Mouse (Mus musculus) erythroblast, adult 5-6 weeks (primary cell): ENCODE measurements around the gene Upf1. TPM values are rescaled to one million over a fixed set of nuclear protein-coding genes. Genes with fewer than 3 reads are reported as not detected.

ENCODE experiments used
- ATAC-seq: replicated peaks from 2 replicates; pipeline ENCODE4 v1.8.0; 2016; ENCODE audit warnings: moderate number of reproducible peaks, mild to moderate bottlenecking, moderate TSS enrichment, inconsistent platforms; ENCODE audit not compliant: poor library complexity, low FRiP score, severe bottlenecking
- total RNA-seq, 2 experiments: library from RNA; stranded (forward) in 1 of 2; stranded (reverse) in 1 of 2; fragments of 150-400 nt in 1 of 2; fragments of 200-764, 138-1000 nt in 1 of 2; gene quantifications; 2 replicates each; pipeline versions ENCODE4 v1.2.3 to v1.2.4; 2015 to 2017; ENCODE audit warnings: low replicate concordance in 2 of 2

Gene Upf1
- total RNA-seq, 2 experiments from 2014 or later: 7.1 to 20.9 TPM

GRCm38 (mm10) chr8:70283136-70284077, 69.7 kb downstream of the Upf1 start:
- ATAC-seq: 0 out of 2 replicates have a peak, but pooled peaks have one; percentile 10

- ATAC-seq: 0 out of 2 replicates have a peak, but pooled peaks have one; percentile 31
Observed at GRCm38 (mm10) chr8:70282603-70283135, 70.4 kb downstream of the Upf1 start, which contains the start of gene Homer3. TSS of gene Homer3 (plus strand) at chr8:70282827.

Other genes with a start within 250 kb of the Upf1 start
- gene Ncan, start 232.4 kb downstream of the Upf1 start, total RNA-seq (2015; ENCODE audit: low replicate concordance): not detected in 2 replicates
- gene Ncan, start 232.4 kb downstream of the Upf1 start, total RNA-seq (2017; ENCODE audit: low replicate concordance): not detected in 2 replicates
- 4.8 and 5.4 TPM in 2 replicates for gene Nr2c2ap, start 221.9 kb downstream of the Upf1 start, total RNA-seq (2015; ENCODE audit: low replicate concordance)
- gene Nr2c2ap, start 221.9 kb downstream of the Upf1 start, total RNA-seq (2017; ENCODE audit: low replicate concordance): 1.4 and 1.5 TPM in 2 replicates
- 8.1 and 16.3 TPM in 2 replicates for gene Rfxank, start 214.1 kb downstream of the Upf1 start, total RNA-seq (2015; ENCODE audit: low replicate concordance)
- 9.7 and 10.2 TPM in 2 replicates for gene Rfxank, start 214.1 kb downstream of the Upf1 start, total RNA-seq (2017; ENCODE audit: low replicate concordance)
- gene Borcs8, start 213.8 kb downstream of the Upf1 start, total RNA-seq (2015; ENCODE audit: low replicate concordance): 2.1 and 16.7 TPM in 2 replicates
- 15.5 and 30.7 TPM in 2 replicates for gene Borcs8, start 213.8 kb downstream of the Upf1 start, total RNA-seq (2017; ENCODE audit: low replicate concordance)
- not detected in 2 replicates for gene Mef2b, start 213.6 kb downstream of the Upf1 start, total RNA-seq (2015; ENCODE audit: low replicate concordance)
- gene Mef2b, start 213.6 kb downstream of the Upf1 start, total RNA-seq (2017; ENCODE audit: low replicate concordance): not detected in 2 replicates
- gene Tmem161a, start 180.9 kb downstream of the Upf1 start, total RNA-seq (2015; ENCODE audit: low replicate concordance): 4.0 and 8.1 TPM in 2 replicates
- 4.5 and 4.9 TPM in 2 replicates for gene Tmem161a, start 180.9 kb downstream of the Upf1 start, total RNA-seq (2017; ENCODE audit: low replicate concordance)
- 13.8 and 20.6 TPM in 2 replicates for gene Slc25a42, start 141.0 kb downstream of the Upf1 start, total RNA-seq (2015; ENCODE audit: low replicate concordance)
- gene Slc25a42, start 141.0 kb downstream of the Upf1 start, total RNA-seq (2017; ENCODE audit: low replicate concordance): 16.2 and 23.8 TPM in 2 replicates
- gene Sugp2, start 119.1 kb downstream of the Upf1 start, total RNA-seq (2015; ENCODE audit: low replicate concordance): 24.4 and 33.9 TPM in 2 replicates
- gene Sugp2, start 119.1 kb downstream of the Upf1 start, total RNA-seq (2017; ENCODE audit: low replicate concordance): 22.7 and 28.9 TPM in 2 replicates
- 4.6 TPM in 1 of 2 replicates, not detected in the other for gene Armc6, start 118.8 kb downstream of the Upf1 start, total RNA-seq (2015; ENCODE audit: low replicate concordance)
- 4.0 and 6.1 TPM in 2 replicates for gene Armc6, start 118.8 kb downstream of the Upf1 start, total RNA-seq (2017; ENCODE audit: low replicate concordance)
- 0.63 and 1.3 TPM in 2 replicates for gene Homer3, start 70.5 kb downstream of the Upf1 start, total RNA-seq (2015; ENCODE audit: low replicate concordance)
- gene Homer3, start 70.5 kb downstream of the Upf1 start, total RNA-seq (2017; ENCODE audit: low replicate concordance): 0.68 and 2.5 TPM in 2 replicates
- gene Ddx49, start 50.8 kb downstream of the Upf1 start, total RNA-seq (2015; ENCODE audit: low replicate concordance): 15.0 TPM in 2 replicates
- 23.3 and 40.0 TPM in 2 replicates for gene Ddx49, start 50.8 kb downstream of the Upf1 start, total RNA-seq (2017; ENCODE audit: low replicate concordance)
- 52.7 and 89.2 TPM in 2 replicates for gene Cope, start 50.8 kb downstream of the Upf1 start, total RNA-seq (2015; ENCODE audit: low replicate concordance)
- gene Cope, start 50.8 kb downstream of the Upf1 start, total RNA-seq (2017; ENCODE audit: low replicate concordance): 36.9 and 53.7 TPM in 2 replicates
- not detected in 2 replicates for gene Cers1, start 37.5 kb downstream of the Upf1 start, total RNA-seq (2015; ENCODE audit: low replicate concordance)
- gene Cers1, start 37.5 kb downstream of the Upf1 start, total RNA-seq (2017; ENCODE audit: low replicate concordance): 0.43 TPM in 1 of 2 replicates, not detected in the other
- not detected in 2 replicates for gene Gdf1, start 23.5 kb downstream of the Upf1 start, total RNA-seq (2015; ENCODE audit: low replicate concordance)
- not detected in 2 replicates for gene Gdf1, start 23.5 kb downstream of the Upf1 start, total RNA-seq (2017; ENCODE audit: low replicate concordance)
- not detected in 2 replicates for gene Comp, start 20.3 kb upstream of the Upf1 start, total RNA-seq (2015; ENCODE audit: low replicate concordance)
- gene Comp, start 20.3 kb upstream of the Upf1 start, total RNA-seq (2017; ENCODE audit: low replicate concordance): 0.43 TPM in 1 of 2 replicates, not detected in the other
- gene Crtc1, start 86.3 kb upstream of the Upf1 start, total RNA-seq (2015; ENCODE audit: low replicate concordance): 4.2 and 4.4 TPM in 2 replicates
- gene Crtc1, start 86.3 kb upstream of the Upf1 start, total RNA-seq (2017; ENCODE audit: low replicate concordance): 1.7 and 2.0 TPM in 2 replicates
- 0.38 and 1.7 TPM in 2 replicates for gene Klhl26, start 123.7 kb upstream of the Upf1 start, total RNA-seq (2015; ENCODE audit: low replicate concordance)
- gene Klhl26, start 123.7 kb upstream of the Upf1 start, total RNA-seq (2017; ENCODE audit: low replicate concordance): 1.8 and 2.8 TPM in 2 replicates
- not detected in 2 replicates for gene Tmem59l, start 134.1 kb upstream of the Upf1 start, total RNA-seq (2015; ENCODE audit: low replicate concordance)
- gene Tmem59l, start 134.1 kb upstream of the Upf1 start, total RNA-seq (2017; ENCODE audit: low replicate concordance): not detected in 2 replicates
- gene Crlf1, start 139.9 kb upstream of the Upf1 start, total RNA-seq (2015; ENCODE audit: low replicate concordance): 3.7 TPM in 1 of 2 replicates, not detected in the other
- 2.5 TPM in 1 of 2 replicates, not detected in the other for gene Crlf1, start 139.9 kb upstream of the Upf1 start, total RNA-seq (2017; ENCODE audit: low replicate concordance)
- gene Rex1bd, start 153.5 kb upstream of the Upf1 start, total RNA-seq (2015; ENCODE audit: low replicate concordance): 2.9 and 14.0 TPM in 2 replicates
- 5.2 and 9.5 TPM in 2 replicates for gene Rex1bd, start 153.5 kb upstream of the Upf1 start, total RNA-seq (2017; ENCODE audit: low replicate concordance)
- 653 and 914 TPM in 2 replicates for gene Uba52, start 157.5 kb upstream of the Upf1 start, total RNA-seq (2015; ENCODE audit: low replicate concordance)
- gene Uba52, start 157.5 kb upstream of the Upf1 start, total RNA-seq (2017; ENCODE audit: low replicate concordance): 249 and 1,009 TPM in 2 replicates
- gene Fkbp8, start 174.4 kb upstream of the Upf1 start, total RNA-seq (2015; ENCODE audit: low replicate concordance): 27.1 and 47.4 TPM in 2 replicates
- 53.5 and 56.9 TPM in 2 replicates for gene Fkbp8, start 174.4 kb upstream of the Upf1 start, total RNA-seq (2017; ENCODE audit: low replicate concordance)
- 21.7 and 45.3 TPM in 2 replicates for gene Kxd1, start 174.7 kb upstream of the Upf1 start, total RNA-seq (2015; ENCODE audit: low replicate concordance)
- gene Kxd1, start 174.7 kb upstream of the Upf1 start, total RNA-seq (2017; ENCODE audit: low replicate concordance): 10.9 and 18.1 TPM in 2 replicates
- 2.5 and 5.2 TPM in 2 replicates for gene Ell, start 186.2 kb upstream of the Upf1 start, total RNA-seq (2015; ENCODE audit: low replicate concordance)
- 4.0 and 4.7 TPM in 2 replicates for gene Ell, start 186.2 kb upstream of the Upf1 start, total RNA-seq (2017; ENCODE audit: low replicate concordance)
- 3.8 and 6.1 TPM in 2 replicates for gene Isyna1, start 241.1 kb upstream of the Upf1 start, total RNA-seq (2015; ENCODE audit: low replicate concordance)
- 1.4 and 7.7 TPM in 2 replicates for gene Isyna1, start 241.1 kb upstream of the Upf1 start, total RNA-seq (2017; ENCODE audit: low replicate concordance)